Mouse (Mus musculus) intestine, embryonic 15.5 days (tissue): ENCODE data around the gene Pard3. TPM values are rescaled to one million over a fixed set of nuclear protein-coding genes. Genes with fewer than 3 reads are reported as not detected.

Experiments
- ATAC-seq: fragments of 200-750 bp; cut with Nextera tagmentation; 2 replicates; pipeline ENCODE4 v1.8.0; 2017; ENCODE audit warnings: moderate TSS enrichment, moderate library complexity
- H3K27ac ChIP-seq: fragments of 300-500 bp; sonication (generic); 2 replicates; pipeline ENCODE4 v1.5.1; 2015; ENCODE audit warnings: mild to moderate bottlenecking, inconsistent platforms
- H3K27me3 ChIP-seq: fragments of 300-500 bp; sonication (generic); replicated peaks from 2 replicates; pipeline ENCODE4 v1.6.1; 2015; ENCODE audit warnings: inconsistent platforms
- H3K36me3 ChIP-seq: fragments of 300-500 bp; sonication (generic); 2 replicates; pipeline ENCODE4 v1.6.1; 2015; ENCODE audit warnings: inconsistent platforms
- H3K4me1 ChIP-seq: fragments of 300-500 bp; sonication (generic); replicated peaks from 2 replicates; pipeline ENCODE4 v1.6.1; 2015; ENCODE audit warnings: inconsistent platforms
- H3K4me2 ChIP-seq: fragments of 300-500 bp; sonication (generic); replicated peaks from 2 replicates; pipeline ENCODE4 v1.6.1; 2015; ENCODE audit warnings: mild to moderate bottlenecking, inconsistent platforms
- H3K4me3 ChIP-seq: fragments of 300-500 bp; sonication (generic); replicated peaks from 2 replicates; pipeline ENCODE4 v1.5.1; 2015; ENCODE audit warnings: inconsistent platforms
- H3K9ac ChIP-seq: fragments of 300-500 bp; sonication (generic); 2 replicates; pipeline ENCODE4 v1.6.1; 2015; ENCODE audit warnings: inconsistent platforms
- H3K9me3 ChIP-seq: fragments of 300-500 bp; sonication (generic); 2 replicates; pipeline ENCODE4 v1.6.1; 2016; ENCODE audit warnings: inconsistent platforms
- WGBS: fragments of 180-500 bp; shearing (Covaris S2); methylation state at CpG from one replicate; pipeline ENCODE4 v1.1.7; 2015; 5-methylcytosine and 5-hydroxymethylcytosine counted together
- polyA plus RNA-seq: library from polyadenylated mRNA; unstranded; fragments of >200 nt; fragmentation: Nextera tagmentation; extraction: Ambion mirVana; gene quantifications from 2 replicates; pipeline ENCODE4 v1.2.1, GENCODE M21; 2015

Pard3 gene
- polyA plus RNA-seq, 1 experiment from 2014 or later: 24.5 TPM

- no peak for ATAC-seq
- Histone ChIP-seq H3K9me3 (no peaks in the 10 kb centered on the region), H3K9ac (no peak overlapping the region), H3K4me3 (no peak overlapping the region), H3K4me1 (peaks cover 9% of the 10 kb centered on the region; the same call in 1 of the 2 replicates), H3K27me3 (no peaks in the 10 kb centered on the region), H3K4me2 (no peak overlapping the region), H3K27ac (no peak overlapping the region), H3K36me3 (no peaks in the 10 kb centered on the region)
- 78% methylated on average over 11 of the region's 11 CpGs for WGBS
Observed at GRCm38 (mm10) chr8:127118373-127118861, 54.7 kb downstream of the Pard3 start.

DNA sequence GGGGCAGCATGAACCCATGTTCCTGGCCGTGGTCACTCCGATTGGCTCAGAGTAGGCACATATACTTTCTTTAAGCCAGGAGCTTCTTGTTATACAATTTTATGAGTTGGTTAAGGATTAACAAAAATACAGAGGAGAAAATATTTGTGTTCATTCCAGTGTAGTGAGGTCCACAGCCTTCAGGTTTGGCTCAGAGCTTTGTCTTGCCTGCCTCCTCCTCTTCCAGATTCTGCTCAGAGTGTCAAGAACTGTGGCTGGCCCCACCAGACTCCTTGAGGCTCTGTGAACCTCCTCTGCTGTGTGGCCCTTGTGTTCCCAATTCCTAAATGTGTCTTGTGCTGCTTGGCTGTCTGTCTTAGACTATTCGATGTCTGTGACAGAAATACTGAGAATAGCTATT lies 59.7 kb downstream of the Pard3 start:
- 75% methylated on average over 3 of the region's 3 CpGs for WGBS
- no peak overlapping the region for H3K27ac ChIP-seq
- no peak overlapping the region for H3K4me2 ChIP-seq
- ATAC-seq: no peak
- no peak overlapping the region for H3K4me3 ChIP-seq
- H3K9me3 ChIP-seq: no peaks in the 10 kb centered on the region
- no peak overlapping the region for H3K9ac ChIP-seq
- no peaks in the 10 kb centered on the region for H3K36me3 ChIP-seq
- peaks cover 36% of the 10 kb centered on the region for H3K4me1 ChIP-seq
- no peaks in the 10 kb centered on the region for H3K27me3 ChIP-seq

GRCm38 (mm10) chr8:127124795-127125194 lies 61.1 kb downstream of the Pard3 start:
- ATAC-seq: no peak
- Histone ChIP-seq H3K27ac (no peak overlapping the region), H3K4me2 (no peak overlapping the region), H3K9ac (no peak overlapping the region), H3K4me3 (no peak overlapping the region), H3K9me3 (no peaks in the 10 kb centered on the region), H3K4me1 (peaks cover 45% of the 10 kb centered on the region), H3K36me3 (no peaks in the 10 kb centered on the region), H3K27me3 (no peaks in the 10 kb centered on the region)
- whole genome bisulfite sequencing: 46% methylated on average over 8 of the region's 8 CpGs

GRCm38 (mm10) chr8:127125686-127126683 lies 62.3 kb downstream of the Pard3 start:
- Histone ChIP-seq H3K36me3 (no peaks in the 10 kb centered on the region), H3K4me1 (peaks cover 51% of the 10 kb centered on the region), H3K27me3 (no peaks in the 10 kb centered on the region), H3K27ac (no peak overlapping the region), H3K9me3 (no peaks in the 10 kb centered on the region), H3K4me3 (no peak overlapping the region), H3K9ac (no peak overlapping the region), H3K4me2 (no peak overlapping the region)
- WGBS: 42% methylated on average over 11 of the region's 11 CpGs
- no peak for ATAC-seq

DNA sequence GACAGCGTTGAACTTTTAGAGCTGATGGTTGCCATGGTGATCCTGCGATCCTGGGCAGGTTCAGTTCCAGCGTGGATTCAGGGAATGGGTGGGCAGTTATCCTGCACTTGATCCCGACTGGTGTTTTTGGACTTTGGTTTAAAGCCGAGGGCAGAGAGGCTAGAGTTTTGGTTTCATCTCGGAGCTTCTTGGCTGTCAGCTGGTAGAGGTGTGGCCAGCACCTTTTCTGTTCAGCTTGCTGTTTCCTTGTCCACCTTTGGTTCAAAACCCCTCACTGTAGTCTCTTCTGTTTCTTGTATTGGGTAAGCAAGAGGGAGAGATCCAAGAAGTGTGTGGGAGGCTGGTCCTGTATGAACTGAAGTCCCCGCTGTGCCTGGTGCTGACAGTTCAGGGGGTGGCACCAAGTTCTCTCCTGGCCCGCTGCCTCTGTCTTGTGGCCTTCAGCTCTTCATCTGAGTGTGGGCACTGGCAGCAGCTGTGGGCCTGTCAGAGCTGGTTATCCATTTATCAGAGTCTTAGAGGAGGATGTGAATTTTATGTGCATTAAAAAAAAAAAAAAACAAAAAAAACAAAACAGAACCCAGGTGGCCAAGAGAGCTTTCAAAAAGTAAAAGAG lies 65.2 kb downstream of the Pard3 start:
- Histone ChIP-seq H3K36me3 (no peaks in the 10 kb centered on the region), H3K4me2 (no peak overlapping the region), H3K9ac (no peak overlapping the region), H3K4me3 (no peak overlapping the region), H3K27ac (no peak overlapping the region), H3K27me3 (no peaks in the 10 kb centered on the region), H3K9me3 (no peaks in the 10 kb centered on the region), H3K4me1 (peaks cover 40% of the 10 kb centered on the region)
- WGBS: 37% methylated on average over 8 of the region's 8 CpGs
- no peak for ATAC-seq

DNA sequence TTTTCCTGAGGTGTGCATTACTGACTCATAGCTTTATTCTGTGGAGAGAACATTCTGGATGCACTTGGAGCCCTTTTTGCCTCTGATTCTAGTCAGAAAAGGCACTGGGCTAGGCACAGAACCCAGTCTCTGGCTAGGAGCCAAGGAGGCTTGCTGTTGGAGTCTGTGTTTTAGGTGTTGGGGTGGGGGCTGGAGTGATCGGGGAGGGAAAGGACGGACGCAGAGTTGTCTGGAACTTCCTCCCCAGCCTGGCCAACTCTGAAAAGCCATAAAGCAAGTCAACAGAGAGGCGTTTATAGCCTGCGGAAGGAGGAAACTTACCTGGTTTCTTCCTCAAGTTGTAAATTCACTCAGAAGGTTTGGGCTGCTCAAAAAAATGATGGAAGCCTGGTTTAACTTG lies 70.6 kb downstream of the Pard3 start:
- Histone ChIP-seq H3K9me3 (no peaks in the 10 kb centered on the region), H3K4me2 (peak overlapping the region; percentile 48), H3K36me3 (no peaks in the 10 kb centered on the region), H3K4me1 (peaks cover 20% of the 10 kb centered on the region), H3K9ac (0 out of 2 replicates have a peak overlapping the region, but pooled peaks have one; percentile 13), H3K27me3 (no peaks in the 10 kb centered on the region), H3K4me3 (no peak overlapping the region), H3K27ac (peak overlapping the region; percentile 62)
- peak; percentile 69 for ATAC-seq
- WGBS: 19% methylated on average over 5 of the region's 5 CpGs

DNA sequence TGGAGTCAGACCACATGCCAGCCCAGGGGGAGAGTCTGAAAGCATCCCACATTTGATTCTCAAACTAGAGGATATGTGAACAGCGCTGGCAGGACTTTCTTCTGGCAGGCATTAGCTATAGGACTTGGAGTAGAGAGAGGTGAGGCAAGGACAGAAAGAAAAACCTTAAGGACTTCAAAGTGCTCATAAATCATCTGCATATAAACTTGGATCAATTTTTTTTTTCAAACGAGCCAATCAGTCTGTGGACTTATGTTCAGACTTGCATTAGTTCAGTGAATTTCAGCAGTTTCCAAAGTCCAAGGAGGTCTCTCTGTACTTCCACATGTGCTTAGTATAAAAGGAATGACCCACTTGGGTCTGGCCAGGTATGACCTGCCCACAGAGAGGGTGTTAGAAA lies 72.5 kb downstream of the Pard3 start:
- peaks cover 12% of the 10 kb centered on the region; the same call in 1 of the 2 replicates for H3K4me1 ChIP-seq
- H3K4me2 ChIP-seq: no peak overlapping the region
- no peaks in the 10 kb centered on the region for H3K36me3 ChIP-seq
- H3K9ac ChIP-seq: no peak overlapping the region
- no peak overlapping the region for H3K4me3 ChIP-seq
- no peak overlapping the region for H3K27ac ChIP-seq
- 43% methylated on average over 2 of the region's 2 CpGs for WGBS
- H3K27me3 ChIP-seq: no peaks in the 10 kb centered on the region
- ATAC-seq: no peak
- H3K9me3 ChIP-seq: no peaks in the 10 kb centered on the region

- ATAC-seq: no peak
- no peaks in the 10 kb centered on the region for H3K27me3 ChIP-seq
- no peaks in the 10 kb centered on the region for H3K9me3 ChIP-seq
- H3K27ac ChIP-seq: no peak overlapping the region
- WGBS: 92% methylated on average over 2 of the region's 2 CpGs
- H3K9ac ChIP-seq: no peak overlapping the region
- H3K4me2 ChIP-seq: no peak overlapping the region
- H3K36me3 ChIP-seq: no peaks in the 10 kb centered on the region
- no peak overlapping the region for H3K4me3 ChIP-seq
- peaks cover 12% of the 10 kb centered on the region; the same call in 1 of the 2 replicates for H3K4me1 ChIP-seq
Observed at GRCm38 (mm10) chr8:127136781-127137180, 73.1 kb downstream of the Pard3 start.

- WGBS: 17% methylated on average over 1 of the region's 1 CpGs
- Histone ChIP-seq H3K4me1 (peaks cover 20% of the 10 kb centered on the region), H3K36me3 (no peaks in the 10 kb centered on the region), H3K9me3 (no peaks in the 10 kb centered on the region), H3K4me3 (no peak overlapping the region), H3K27ac (no peak overlapping the region), H3K4me2 (no peak overlapping the region), H3K9ac (no peak overlapping the region), H3K27me3 (no peaks in the 10 kb centered on the region)
- ATAC-seq: peak; percentile 60; the same call in 1 of the 2 replicates
Observed at GRCm38 (mm10) chr8:127139154-127139553, 75.5 kb downstream of the Pard3 start.

DNA sequence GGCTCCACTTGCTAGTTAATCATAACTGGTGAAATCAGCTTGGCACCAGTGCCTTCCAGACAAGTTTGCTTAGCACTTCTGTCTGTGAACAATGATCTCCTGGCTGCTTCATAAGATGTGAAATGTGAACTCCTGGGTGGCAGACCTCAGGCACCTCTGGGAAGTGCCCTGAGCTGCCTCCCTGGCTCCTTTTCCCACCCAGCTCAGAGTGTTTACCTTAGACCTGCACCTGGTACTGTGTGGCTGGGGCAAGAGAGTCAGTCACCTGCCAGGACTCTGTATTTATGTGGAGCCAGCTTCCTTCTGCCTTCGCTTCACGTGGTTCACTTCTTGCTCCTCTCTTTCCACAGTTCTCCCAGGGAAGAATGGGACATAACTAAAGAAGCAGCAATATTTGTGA lies 77.3 kb downstream of the Pard3 start:
- Histone ChIP-seq H3K9me3 (no peaks in the 10 kb centered on the region), H3K4me3 (no peak overlapping the region), H3K36me3 (no peaks in the 10 kb centered on the region), H3K4me1 (peaks cover 24% of the 10 kb centered on the region), H3K4me2 (no peak overlapping the region), H3K27ac (no peak overlapping the region), H3K27me3 (no peaks in the 10 kb centered on the region), H3K9ac (no peak overlapping the region)
- ATAC-seq: no peak
- WGBS: 79% methylated on average over 2 of the region's 2 CpGs

- Histone ChIP-seq H3K9me3 (no peaks in the 10 kb centered on the region), H3K4me3 (no peak overlapping the region), H3K27ac (no peak overlapping the region), H3K4me1 (peaks cover 28% of the 10 kb centered on the region), H3K27me3 (no peaks in the 10 kb centered on the region), H3K9ac (no peak overlapping the region), H3K36me3 (no peaks in the 10 kb centered on the region), H3K4me2 (no peak overlapping the region)
- 21% methylated on average over 7 of the region's 7 CpGs for WGBS
- ATAC-seq: no peak
Observed at GRCm38 (mm10) chr8:127143641-127144040, 79.9 kb downstream of the Pard3 start.

GRCm38 (mm10) chr8:127144562-127144961 lies 80.9 kb downstream of the Pard3 start:
- Histone ChIP-seq H3K36me3 (no peaks in the 10 kb centered on the region), H3K4me1 (peaks cover 28% of the 10 kb centered on the region), H3K27me3 (no peaks in the 10 kb centered on the region), H3K4me2 (no peak overlapping the region; the same call in 1 of the 2 replicates), H3K9me3 (no peaks in the 10 kb centered on the region), H3K27ac (no peak overlapping the region), H3K4me3 (no peak overlapping the region), H3K9ac (no peak overlapping the region)
- ATAC-seq: no peak; the same call in 1 of the 2 replicates
- 36% methylated on average over 4 of the region's 4 CpGs for WGBS
